Mouse (Mus musculus) T-cell, adult 66 days (primary cell): ENCODE results near the gene Pagr1a. TPM values are rescaled to one million over a fixed set of nuclear protein-coding genes. Genes with fewer than 3 reads are reported as not detected.

Experiments
- total RNA-seq, 2 experiments: library from RNA; stranded (reverse); gene quantifications; 3 replicates in 1 of 2; 4 replicates in 1 of 2; pipeline ENCODE4 v1.2.4; 2023

The Pagr1a gene
- total RNA-seq, result 10 to 100 TPM; 24.7 to 40.0 TPM

DNA sequence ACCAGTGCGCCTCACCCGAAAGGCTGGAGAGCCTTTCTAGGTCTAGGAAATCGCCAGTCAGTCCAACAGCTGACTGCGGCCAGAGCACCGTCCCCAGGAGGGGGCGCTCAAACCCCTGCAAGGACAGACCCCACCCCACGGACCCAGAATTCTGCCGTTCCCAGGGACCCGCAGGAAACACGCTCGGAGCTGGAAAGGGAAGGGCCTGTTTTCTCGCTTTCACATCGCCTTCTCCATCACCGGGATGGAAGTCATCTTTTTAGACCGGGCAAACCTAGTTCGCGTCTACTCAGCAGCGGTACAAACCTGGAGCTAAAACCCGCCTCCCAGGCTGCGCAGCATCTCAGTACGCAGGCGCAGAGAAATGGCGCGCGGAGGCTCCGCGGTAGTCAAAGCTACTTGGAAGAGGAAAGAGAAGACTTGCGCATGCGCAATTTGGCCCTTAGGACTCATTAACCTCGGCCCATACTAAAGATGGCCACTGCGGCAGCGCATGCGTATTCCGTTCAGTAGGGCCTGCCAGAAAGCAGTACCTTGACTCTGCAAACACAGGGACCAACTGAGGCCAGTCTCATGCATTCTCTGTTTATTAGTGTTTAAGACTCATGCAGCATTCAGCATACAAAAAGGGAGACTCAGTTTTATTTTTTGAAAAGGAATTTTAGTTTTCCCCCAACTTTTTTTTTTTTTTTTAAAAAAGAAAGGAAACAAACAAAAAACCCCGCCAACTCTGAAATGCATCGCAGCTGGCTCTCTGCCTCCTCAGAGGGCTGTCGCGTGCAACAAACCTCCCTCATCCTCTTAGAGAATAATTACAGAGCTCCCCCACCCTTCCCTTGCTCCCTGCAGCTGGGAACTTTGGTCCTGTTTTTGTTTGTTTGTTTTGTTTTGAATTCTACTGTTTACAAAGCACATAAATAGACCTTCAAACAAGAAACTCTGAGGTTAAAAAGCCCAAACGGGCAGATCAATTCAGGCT is at the start of gene Pagr1a:
TSS of gene Pagr1a (minus strand) at position 382 of the 979 bp plus-strand sequence.

DNA sequence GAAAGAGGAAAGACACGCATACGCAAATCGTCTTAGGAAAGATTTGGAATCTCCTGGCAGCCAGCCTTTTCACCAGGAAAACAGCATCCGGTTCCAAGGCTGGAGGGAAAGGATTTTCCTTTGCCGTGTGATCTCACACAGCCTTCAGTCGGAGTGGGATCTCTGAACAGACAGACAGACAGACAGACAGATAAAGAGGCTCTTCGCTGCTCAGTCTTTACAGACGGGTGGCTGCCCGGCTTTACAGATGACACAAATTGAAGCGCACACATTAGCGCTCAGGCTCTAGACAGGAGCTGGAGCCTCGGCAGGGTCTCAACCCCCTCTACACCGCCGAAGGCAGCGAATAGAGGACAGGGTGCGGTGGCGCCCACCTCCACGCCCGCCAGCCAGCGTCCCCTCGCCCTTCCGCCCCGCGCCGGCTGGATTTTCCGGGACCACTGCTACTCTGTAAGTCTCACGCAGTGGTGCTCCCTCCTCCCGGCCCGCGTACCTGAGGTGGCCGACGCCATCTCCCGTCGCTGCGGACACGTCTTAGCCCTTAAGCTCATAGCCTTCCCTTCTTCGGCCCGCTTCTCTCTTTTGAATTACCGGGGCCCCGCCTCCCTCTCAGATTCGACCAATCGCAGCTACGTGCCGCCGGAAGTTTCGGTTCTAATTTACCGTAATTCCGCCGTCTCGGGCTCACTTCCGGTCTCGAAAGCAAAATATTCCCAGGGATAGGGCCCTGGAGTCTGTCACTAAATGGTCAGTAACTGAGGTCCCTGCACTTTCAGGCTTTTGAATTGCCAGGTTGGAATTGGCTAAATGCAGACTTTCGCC is 24.9 kb upstream of the Pagr1a start, which contains the start of gene Kif22:
TSS of gene Kif22 (minus strand) at position 621 of the 822 bp plus-strand sequence.

DNA sequence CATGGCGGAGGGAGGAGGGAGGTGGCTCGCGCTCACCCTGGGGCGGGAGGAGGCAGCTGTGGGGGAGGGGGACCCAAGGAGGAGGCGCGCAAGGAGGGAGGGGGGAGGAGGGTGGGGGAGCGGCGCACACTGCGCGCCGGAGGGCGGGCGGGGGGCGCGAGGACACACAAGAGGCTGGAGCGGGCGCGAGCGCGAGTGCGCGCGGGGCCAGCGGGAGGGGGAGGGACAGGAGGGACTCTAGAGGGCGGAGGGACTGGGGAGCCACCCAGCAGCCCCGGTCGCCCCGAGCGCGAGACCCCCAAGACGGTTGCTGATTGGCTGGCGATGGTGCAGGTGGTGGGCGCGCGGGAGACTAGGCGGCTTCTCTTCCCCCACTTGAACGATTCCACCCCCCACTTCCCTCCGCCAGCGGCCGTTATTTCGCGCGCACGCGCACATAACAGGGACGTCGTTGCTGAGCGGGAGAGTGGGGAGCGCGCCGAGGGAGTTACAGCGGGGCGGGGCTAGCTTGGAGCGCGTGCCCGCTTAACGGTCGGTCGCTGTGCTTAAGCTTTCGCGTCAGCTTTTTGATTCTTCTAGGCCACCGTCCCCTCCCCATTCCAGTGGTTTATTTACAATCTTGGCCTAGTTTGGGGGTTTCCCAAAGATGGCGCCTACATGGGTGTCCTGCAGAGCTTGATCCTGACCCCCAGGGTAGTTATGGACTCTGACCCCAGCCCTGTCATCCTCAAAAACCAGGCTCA is 10.0 kb upstream of the Pagr1a start, which contains the start of gene Maz:
TSS of gene Maz (minus strand) at position 54 of the 743 bp plus-strand sequence.

DNA sequence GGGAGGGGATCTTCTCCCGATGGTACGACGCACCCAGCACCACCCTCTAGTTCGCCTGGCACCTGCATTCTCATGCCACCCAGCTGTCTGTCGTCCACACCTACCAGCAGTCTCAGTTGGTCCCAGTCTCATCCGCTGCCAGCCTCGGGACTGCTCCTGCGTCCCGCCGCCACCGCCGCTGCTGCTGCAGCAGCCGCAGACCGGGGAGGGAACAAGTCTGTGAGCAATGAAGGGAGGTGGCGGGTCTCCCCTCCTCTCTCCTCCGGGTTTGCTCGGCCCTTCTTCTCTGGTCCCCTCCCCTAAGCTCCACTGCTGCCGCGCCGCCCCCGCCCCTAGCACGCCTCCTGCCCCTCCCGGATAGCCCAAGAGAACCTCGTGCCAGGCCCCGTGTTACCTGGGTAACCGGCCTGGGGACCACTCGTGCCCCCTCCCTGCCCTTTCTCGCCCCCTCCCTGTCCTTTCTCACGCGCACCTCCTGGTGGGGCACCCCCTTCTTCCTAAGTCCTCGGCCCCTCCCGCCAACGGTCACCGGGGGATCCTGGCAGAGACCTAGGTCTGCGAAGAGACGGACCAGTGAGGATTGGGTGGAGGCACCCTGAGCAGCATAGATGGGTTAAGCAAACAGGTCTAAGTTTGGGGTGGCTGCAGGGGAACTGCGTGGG is 3.9 kb upstream of the Pagr1a start, which contains the start of the genes Gm42742 and Prrt2:
TSS of gene Gm42742 (minus strand) at position 197 of the 662 bp plus-strand sequence.
TSS of gene Prrt2 (minus strand) at position 311 of the 662 bp plus-strand sequence.

DNA sequence TGATC is 869 bp downstream of the Pagr1a start, which contains the start of gene Pagr1b:
TSS of gene Pagr1b (minus strand) at position 4 of the 5 bp plus-strand sequence.

DNA sequence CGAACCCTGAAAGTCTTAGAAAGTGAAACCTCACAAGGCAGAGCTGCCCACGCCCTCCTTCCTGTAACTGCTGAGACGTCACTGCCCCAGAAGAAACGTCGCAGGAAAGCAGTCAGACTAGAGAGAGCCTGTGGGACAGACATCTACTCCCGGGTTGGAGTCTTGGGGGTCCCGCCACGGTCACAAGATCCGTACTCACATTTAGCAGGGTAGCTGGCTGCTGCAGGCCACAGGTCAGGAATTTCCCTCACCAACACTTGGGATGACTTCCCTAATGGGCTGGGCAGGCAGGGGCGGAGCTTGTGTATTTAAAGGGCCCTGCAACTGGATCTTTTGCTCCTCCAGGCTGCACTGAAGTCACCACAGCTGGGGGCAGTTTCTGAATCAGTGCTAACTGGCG is 2.8 kb downstream of the Pagr1a start, which contains the start of gene Mvp:
TSS of gene Mvp (minus strand) at position 302 of the 400 bp plus-strand sequence.

DNA sequence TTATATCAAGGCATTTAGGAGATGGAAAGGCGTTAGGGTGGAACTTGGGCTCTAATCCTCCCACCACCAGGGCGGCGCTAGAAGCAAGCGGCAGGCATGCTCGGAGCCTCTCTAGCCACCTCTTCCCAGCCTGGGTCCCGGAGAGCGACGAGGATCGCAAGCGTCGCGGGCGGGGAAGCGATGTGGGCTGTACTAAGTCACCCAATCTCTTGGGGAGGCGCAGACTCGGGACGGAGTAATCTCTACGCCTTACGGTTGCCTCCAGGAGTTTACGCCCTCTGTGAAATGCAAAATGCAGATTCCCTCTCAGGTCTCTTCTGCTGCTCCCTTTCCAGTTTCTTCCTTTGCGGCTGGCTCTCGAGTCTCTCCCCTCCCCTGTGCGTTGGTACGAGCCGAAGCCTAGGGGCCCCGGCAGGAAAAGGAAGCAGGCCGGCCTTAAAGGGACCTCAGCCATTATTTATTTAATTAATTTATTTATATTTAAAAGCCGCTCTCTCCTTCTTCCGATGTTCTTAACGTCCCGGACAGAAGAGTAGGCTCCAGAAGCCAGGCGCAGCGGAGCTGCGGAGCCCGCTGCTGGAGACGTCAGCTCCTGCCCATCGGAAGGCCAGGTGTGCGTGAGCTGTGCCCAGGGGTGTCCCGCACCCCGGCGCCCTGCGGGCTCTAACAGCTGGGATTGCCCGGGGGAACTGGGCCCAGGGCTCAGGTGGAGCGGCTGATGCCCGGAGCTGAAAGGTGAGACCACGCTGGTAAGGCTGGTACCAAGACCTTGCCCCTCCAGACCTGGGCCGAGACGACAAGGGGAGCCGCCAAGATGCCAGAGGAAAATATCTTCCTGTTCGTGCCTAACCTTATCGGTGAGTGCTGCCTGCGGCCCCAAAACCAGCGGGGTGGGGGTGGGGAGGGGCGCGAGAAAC is 40.9 kb downstream of the Pagr1a start, which contains the start of gene Cdiptos:
TSS of gene Cdiptos (minus strand) at position 149 of the 917 bp plus-strand sequence.

DNA sequence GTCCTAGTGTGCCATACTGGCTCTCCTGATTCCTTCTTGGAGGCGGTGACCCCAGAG is 41.4 kb downstream of the Pagr1a start, which contains the start of gene Cdipt:
TSS of gene Cdipt (plus strand) at position 22 of the 57 bp plus-strand sequence.

Other genes starting within 250 kb of the Pagr1a start
- 100 to 1,000 TPM; 240 to 256 TPM for gene Ypel3, start 240.4 kb downstream of the Pagr1a start, total RNA-seq
- gene Tbx6, start 235.9 kb downstream of the Pagr1a start, total RNA-seq, result 10 to 100 TPM; 11.6 to 13.5 TPM
- 100 to 1,000 TPM; 229 to 235 TPM for gene Ppp4c, start 224.9 kb downstream of the Pagr1a start, total RNA-seq
- gene Fam57b, start 219.7 kb downstream of the Pagr1a start, total RNA-seq, result not detected
- gene 4930451I11Rik, start 185.7 kb downstream of the Pagr1a start, total RNA-seq, result not detected
- not detected for gene Doc2a, start 169.9 kb downstream of the Pagr1a start, total RNA-seq
- 10 to 100 TPM; 22.0 to 25.4 TPM for gene Hirip3, start 155.4 kb downstream of the Pagr1a start, total RNA-seq
- gene Ino80e, start 155.0 kb downstream of the Pagr1a start, total RNA-seq, result 10 to 100 TPM; 68.2 to 83.5 TPM
- gene Taok2, start 132.6 kb downstream of the Pagr1a start, total RNA-seq, result 100 to 1,000 TPM in 1 of 2 experiments, 10 to 100 TPM in 1; 91.4 to 105 TPM
- gene Tmem219, start 94.4 kb downstream of the Pagr1a start, total RNA-seq, result 10 to 100 TPM; 27.4 to 28.3 TPM
- gene Kctd13, start 88.5 kb downstream of the Pagr1a start, total RNA-seq, result 10 to 100 TPM; 33.0 to 38.9 TPM
- not detected for gene Asphd1, start 67.8 kb downstream of the Pagr1a start, total RNA-seq
- gene Sez6l2, start 66.8 kb downstream of the Pagr1a start, total RNA-seq, result 10 to 100 TPM in 1 of 2 experiments, 1 to 10 TPM in 1; 9.7 to 10.1 TPM
- gene Cdipt, start 41.4 kb downstream of the Pagr1a start, total RNA-seq, result 100 to 1,000 TPM; 159 to 167 TPM
- not detected for gene Cdiptos, start 41.3 kb downstream of the Pagr1a start, total RNA-seq
- gene Mvp, start 2.7 kb downstream of the Pagr1a start, total RNA-seq, result 10 to 100 TPM; 30.2 to 36.9 TPM
- gene Pagr1b, start 868 bp downstream of the Pagr1a start, total RNA-seq, result 1 to 10 TPM; 3.6 to 4.6 TPM
- gene Gm42742, start 3.7 kb upstream of the Pagr1a start, total RNA-seq, result 10 to 100 TPM; 20.9 to 36.5 TPM
- gene Prrt2, start 3.9 kb upstream of the Pagr1a start, total RNA-seq, result 1 to 10 TPM; 5.0 to 7.0 TPM
- 100 to 1,000 TPM; 237 to 238 TPM for gene Maz, start 9.7 kb upstream of the Pagr1a start, total RNA-seq
- gene Kif22, start 25.1 kb upstream of the Pagr1a start, total RNA-seq, result 1 to 10 TPM; 3.6 to 4.8 TPM
- under 1 TPM in 1 of 2 experiments, not detected in 1; 0.82 TPM for gene Zg16, start 70.0 kb upstream of the Pagr1a start, total RNA-seq
- 10 to 100 TPM; 75.6 to 83.3 TPM for gene AI467606, start 74.0 kb upstream of the Pagr1a start, total RNA-seq
- 10 to 100 TPM; 39.1 to 46.5 TPM for gene Qprt, start 104.9 kb upstream of the Pagr1a start, total RNA-seq
- 100 to 1,000 TPM; 266 to 304 TPM for gene Spn, start 120.5 kb upstream of the Pagr1a start, total RNA-seq
- gene Cd2bp2, start 178.7 kb upstream of the Pagr1a start, total RNA-seq, result 10 to 100 TPM; 70.4 to 77.9 TPM
- 10 to 100 TPM; 58.5 to 73.0 TPM for gene Tbc1d10b, start 191.1 kb upstream of the Pagr1a start, total RNA-seq
- 10 to 100 TPM; 16.3 to 22.4 TPM for gene Mylpf, start 191.5 kb upstream of the Pagr1a start, total RNA-seq
- gene Zfp553, start 215.7 kb upstream of the Pagr1a start, total RNA-seq, result 10 to 100 TPM; 15.5 to 18.3 TPM
- 100 to 1,000 TPM; 694 to 706 TPM for gene Sept1, start 215.8 kb upstream of the Pagr1a start, total RNA-seq
- 10 to 100 TPM in 1 of 2 experiments, 1 to 10 TPM in 1; 8.1 to 10.4 TPM for gene Zfp771, start 226.9 kb upstream of the Pagr1a start, total RNA-seq
- gene Dctpp1, start 243.4 kb upstream of the Pagr1a start, total RNA-seq, result 10 to 100 TPM; 13.0 to 21.1 TPM